Mouse (Mus musculus) adrenal gland, adult 18-20 months (tissue): Measurements from ENCODE around the gene Vwa5a. TPM values are rescaled to one million over a fixed set of nuclear protein-coding genes. Genes with fewer than 3 reads are reported as not detected.

Source experiments
- DNase-seq, 2 experiments: peaks; one replicate each; pipeline ENCODE4 v3.0.0; 2021 to 2022; ENCODE audit warnings: low spot score in 2 of 2
- long read RNA-seq, 2 experiments: library from polyadenylated mRNA; stranded (forward); transcript quantifications; one replicate each; pipeline ENCODE4 v2.0.0; 2021
- total RNA-seq, 2 experiments: library from RNA; stranded (reverse); gene quantifications; 1 replicate in 1 of 2; 2 replicates in 1 of 2; pipeline ENCODE4 v1.2.3; 2021

Vwa5a gene
- total RNA-seq = 10 to 100 TPM; 41.1 to 43.6 TPM
- long read RNA-seq, experiment 1, full-length matches to known transcripts = 10 of 15 reads
- long read RNA-seq, experiment 1, partial matches to known transcripts = 2 of 15 reads
- long read RNA-seq, experiment 1, other reads (novel, unspliced or antisense) = 3 of 15 reads
- long read RNA-seq, experiment 2, full-length matches to known transcripts = 30 of 41 reads
- long read RNA-seq, experiment 2, partial matches to known transcripts = 10 of 41 reads
- long read RNA-seq, experiment 2, other reads (novel, unspliced or antisense) = 1 of 41 reads

GRCm38 (mm10) chr9:38718102-38718501 is at the start of gene Vwa5a:
Gene Vwa5a (plus strand): TSS chr9:38718268.
- DNase-seq = peak in 1 of 2 experiments; percentile 5

- DNase-seq = no peak
These were observed 45.2 kb upstream of the Vwa5a start for GRCm38 (mm10) chr9:38672887-38673286.

GRCm38 (mm10) chr9:38674501-38674900 is 43.6 kb upstream of the Vwa5a start, which contains the start of gene Olfr918:
Gene Olfr918 (minus strand): TSS chr9:38674601.
- no peak for DNase-seq

GRCm38 (mm10) chr9:38718927-38719441 is 916 bp downstream of the Vwa5a start:
- DNase-seq = peak in 1 of 2 experiments; percentile 12

- no peak for DNase-seq
These were observed 6.0 kb downstream of the Vwa5a start for GRCm38 (mm10) chr9:38724044-38724443.

- DNase-seq = no peak
These were observed 10.2 kb downstream of the Vwa5a start for GRCm38 (mm10) chr9:38728218-38728617.

- no peak for DNase-seq
These were observed 23.3 kb downstream of the Vwa5a start for GRCm38 (mm10) chr9:38741408-38741807.

GRCm38 (mm10) chr9:38744619-38745315 is 26.7 kb downstream of the Vwa5a start:
- DNase-seq = no peak

- DNase-seq = no peak
These were observed 33.9 kb downstream of the Vwa5a start, which contains the start of gene Olfr920 for GRCm38 (mm10) chr9:38751999-38752398. Gene Olfr920 (plus strand): TSS chr9:38752299.

- DNase-seq = no peak
These were observed 54.7 kb downstream of the Vwa5a start, which contains the start of gene Olfr921 for GRCm38 (mm10) chr9:38772768-38773167. Gene Olfr921 (plus strand): TSS chr9:38773068.

GRCm38 (mm10) chr9:38792689-38793088 is 74.6 kb downstream of the Vwa5a start:
- DNase-seq = no peak

Other genes starting within 250 kb of the Vwa5a start
- gene Olfr905, start 247.2 kb upstream of the Vwa5a start, total RNA-seq = under 1 TPM in 1 of 2 experiments, not detected in 1; 0.06 TPM
- not detected for gene Olfr906, start 231.2 kb upstream of the Vwa5a start, total RNA-seq
- gene Olfr907, start 222.5 kb upstream of the Vwa5a start, total RNA-seq = not detected
- not detected for gene Olfr911-ps1, start 196.7 kb upstream of the Vwa5a start, total RNA-seq
- not detected for gene Olfr910, start 180.4 kb upstream of the Vwa5a start, total RNA-seq
- not detected for gene Olfr912, start 138.1 kb upstream of the Vwa5a start, total RNA-seq
- gene Olfr913, start 125.5 kb upstream of the Vwa5a start, total RNA-seq = not detected
- not detected for gene Olfr914, start 113.2 kb upstream of the Vwa5a start, total RNA-seq
- gene Olfr916, start 58.4 kb upstream of the Vwa5a start, total RNA-seq = not detected
- not detected for gene Olfr917, start 52.4 kb upstream of the Vwa5a start, total RNA-seq
- gene Olfr918, start 43.7 kb upstream of the Vwa5a start, total RNA-seq = not detected
- not detected for gene Olfr919, start 14.6 kb upstream of the Vwa5a start, total RNA-seq
- under 1 TPM; 0.19 to 0.33 TPM for gene Olfr920, start 34.0 kb downstream of the Vwa5a start, total RNA-seq
- not detected for gene Olfr921, start 54.8 kb downstream of the Vwa5a start, total RNA-seq
- gene Olfr922, start 96.3 kb downstream of the Vwa5a start, total RNA-seq = not detected
- gene Olfr923, start 108.3 kb downstream of the Vwa5a start, total RNA-seq = not detected
- gene Olfr924, start 126.2 kb downstream of the Vwa5a start, total RNA-seq = not detected
- not detected for gene Olfr26, start 136.8 kb downstream of the Vwa5a start, total RNA-seq
- not detected for gene Olfr926, start 158.9 kb downstream of the Vwa5a start, total RNA-seq
- not detected for gene Olfr930, start 211.5 kb downstream of the Vwa5a start, total RNA-seq